Mouse (Mus musculus): ENCODE results near the gene Depdc7. TPM values are rescaled to one million over a fixed set of nuclear protein-coding genes. Genes with fewer than 3 reads are reported as not detected.
A peak's percentile ranks its signal among the peaks of the same experiment; 100 is the strongest.

Depdc7 gene
- total RNA-seq, 1 experiment: 12.1 TPM

- no peak for TF ChIP-seq ZNF384 (IDR thresholded peaks at IDR 0.05; ENCODE audit: low read depth, low read length)
- TF ChIP-seq HCFC1 (IDR thresholded peaks at IDR 0.05; ENCODE audit: borderline replicate concordance, insufficient read depth, low read length): no peak
- no peak for TF ChIP-seq CHD2 (IDR thresholded peaks at IDR 0.05; ENCODE audit: low read depth, low read length)
- Histone ChIP-seq H3K27ac (ENCODE audit: insufficient read depth, low read depth, low read length, poor library complexity, severe bottlenecking) (no peak overlapping the region), H3K36me3 (ENCODE audit: control insufficient read depth, insufficient read depth, low read length, poor library complexity, severe bottlenecking) (no peaks in the 10 kb centered on the region), H3K4me3 (ENCODE audit: insufficient read depth in 1 of 2, low read depth in 1 of 2, low read length in 2 of 2, poor library complexity in 1 of 2, severe bottlenecking in 1 of 2) (no peak overlapping the region), H3K4me1 (ENCODE audit: control insufficient read depth in 2 of 2, insufficient read depth in 2 of 2, low read length in 2 of 2, poor library complexity in 1 of 2) (no peaks in the 10 kb centered on the region; a peak in 1 of 4 replicates), H3K9me3 (ENCODE audit: control insufficient read depth, insufficient read depth, low read depth, low read length) (no peaks in the 10 kb centered on the region), H3K9ac (ENCODE audit: insufficient read depth, low read depth, low read length, poor library complexity, severe bottlenecking) (no peak overlapping the region)
- in situ Hi-C loops (cut with MboI; ENCODE audit: low sequenced_read_pairs in 2 of 2, unreplicated experiment in 2 of 2): no loop called here
- DNase-seq (ENCODE audit: low read depth, low spot score): no peak
Measured at GRCm38 (mm10) chr2:104688321-104688720, 54.4 kb downstream of the Depdc7 start.

GRCm38 (mm10) chr2:104687261-104687660, 55.4 kb downstream of the Depdc7 start:
- H3K4me1 ChIP-seq (ENCODE audit: control insufficient read depth in 2 of 2, insufficient read depth in 2 of 2, low read length in 2 of 2, poor library complexity in 1 of 2): no peaks in the 10 kb centered on the region; a peak in 1 of 4 replicates
- TF ChIP-seq HCFC1 (IDR thresholded peaks at IDR 0.05; ENCODE audit: borderline replicate concordance, insufficient read depth, low read length) (no peak), MAFK (IDR thresholded peaks at IDR 0.05; ENCODE audit: insufficient read depth, low read depth, low read length) (no peak), CHD2 (IDR thresholded peaks at IDR 0.05; ENCODE audit: low read depth, low read length) (no peak), ZC3H11A (IDR thresholded peaks at IDR 0.05; ENCODE audit: borderline replicate concordance, low read depth, low read length) (no peak), ZNF384 (IDR thresholded peaks at IDR 0.05; ENCODE audit: low read depth, low read length) (no peak)
- H3K9ac ChIP-seq (ENCODE audit: insufficient read depth, low read depth, low read length, poor library complexity, severe bottlenecking): no peak overlapping the region
- H3K36me3 ChIP-seq (ENCODE audit: control insufficient read depth, insufficient read depth, low read length, poor library complexity, severe bottlenecking): no peaks in the 10 kb centered on the region
- H3K27ac ChIP-seq (ENCODE audit: insufficient read depth, low read depth, low read length, poor library complexity, severe bottlenecking): no peak overlapping the region
- no peak for DNase-seq (ENCODE audit: low read depth, low spot score)
- H3K4me3 ChIP-seq (ENCODE audit: insufficient read depth in 1 of 2, low read depth in 1 of 2, low read length in 2 of 2, poor library complexity in 1 of 2, severe bottlenecking in 1 of 2): no peak overlapping the region
- no peaks in the 10 kb centered on the region for H3K9me3 ChIP-seq (ENCODE audit: control insufficient read depth, insufficient read depth, low read depth, low read length)
- in situ Hi-C loops (cut with MboI; ENCODE audit: low sequenced_read_pairs in 2 of 2, unreplicated experiment in 2 of 2): no loop called here

DNA sequence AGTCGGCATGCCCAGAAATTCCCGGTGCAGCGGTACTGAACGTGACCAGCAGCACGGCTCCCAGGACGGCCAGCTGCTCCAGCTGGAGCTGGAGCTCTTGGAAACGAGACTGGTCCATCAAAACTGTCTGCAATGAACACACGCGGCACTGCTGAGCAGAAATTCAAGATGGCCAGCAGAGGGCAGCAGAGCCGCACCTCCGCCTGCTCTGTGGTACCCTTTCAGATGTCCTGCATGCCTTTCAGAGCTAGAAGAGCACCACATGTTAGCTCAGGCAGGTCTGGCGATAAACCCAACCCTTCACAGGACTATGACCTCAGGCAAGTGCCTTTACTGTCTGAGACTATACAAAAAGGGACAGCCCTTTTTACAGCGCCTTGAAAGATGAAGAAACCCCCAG, 57.3 kb downstream of the Depdc7 start:
- Histone ChIP-seq H3K4me1 (ENCODE audit: control insufficient read depth in 2 of 2, insufficient read depth in 2 of 2, low read length in 2 of 2, poor library complexity in 1 of 2) (peaks cover 0 to 2% of the 10 kb centered on the region in 2 experiments; a peak in 1 of 4 replicates), H3K36me3 (ENCODE audit: control insufficient read depth, insufficient read depth, low read length, poor library complexity, severe bottlenecking) (no peaks in the 10 kb centered on the region), H3K9ac (ENCODE audit: insufficient read depth, low read depth, low read length, poor library complexity, severe bottlenecking) (no peak overlapping the region), H3K4me3 (ENCODE audit: insufficient read depth in 1 of 2, low read depth in 1 of 2, low read length in 2 of 2, poor library complexity in 1 of 2, severe bottlenecking in 1 of 2) (no peak overlapping the region), H3K9me3 (ENCODE audit: control insufficient read depth, insufficient read depth, low read depth, low read length) (no peaks in the 10 kb centered on the region), H3K27ac (ENCODE audit: insufficient read depth, low read depth, low read length, poor library complexity, severe bottlenecking) (no peak overlapping the region)
- DNase-seq (ENCODE audit: low read depth, low spot score): peak; percentile 83
- TF ChIP-seq MAFK (IDR thresholded peaks at IDR 0.05; ENCODE audit: insufficient read depth, low read depth, low read length) (no peak), ZC3H11A (IDR thresholded peaks at IDR 0.05; ENCODE audit: borderline replicate concordance, low read depth, low read length) (peak; percentile 81)
- in situ Hi-C loops (cut with MboI; ENCODE audit: low sequenced_read_pairs in 2 of 2, unreplicated experiment in 2 of 2): no loop called here

DNA sequence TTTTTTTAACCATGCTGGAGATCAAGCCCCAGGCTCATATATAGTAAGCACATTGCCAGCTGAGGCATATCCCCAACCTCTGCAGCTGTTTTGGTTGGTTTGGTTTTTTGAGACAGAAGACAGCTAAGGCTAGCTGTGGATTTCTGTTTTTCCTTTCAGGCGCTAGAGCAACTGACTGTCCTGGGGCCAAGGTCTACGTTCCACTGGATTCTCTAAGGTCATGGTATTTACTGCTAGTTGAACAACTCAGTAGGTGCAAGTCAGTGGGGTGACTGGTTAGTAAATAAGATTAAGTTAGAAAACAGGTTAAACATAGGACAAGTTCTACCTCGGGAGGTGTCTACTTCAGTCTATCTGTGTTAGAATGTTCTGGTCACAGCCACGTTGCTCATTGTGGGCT, 57.9 kb downstream of the Depdc7 start:
- H3K27ac ChIP-seq (ENCODE audit: insufficient read depth, low read depth, low read length, poor library complexity, severe bottlenecking): no peak overlapping the region
- TF ChIP-seq CHD2 (IDR thresholded peaks at IDR 0.05; ENCODE audit: low read depth, low read length) (no peak), HCFC1 (IDR thresholded peaks at IDR 0.05; ENCODE audit: borderline replicate concordance, insufficient read depth, low read length) (no peak), MAFK (IDR thresholded peaks at IDR 0.05; ENCODE audit: insufficient read depth, low read depth, low read length) (no peak), ZNF384 (IDR thresholded peaks at IDR 0.05; ENCODE audit: low read depth, low read length) (no peak), ZC3H11A (IDR thresholded peaks at IDR 0.05; ENCODE audit: borderline replicate concordance, low read depth, low read length) (no peak)
- H3K4me3 ChIP-seq (ENCODE audit: insufficient read depth in 1 of 2, low read depth in 1 of 2, low read length in 2 of 2, poor library complexity in 1 of 2, severe bottlenecking in 1 of 2): no peak overlapping the region
- H3K36me3 ChIP-seq (ENCODE audit: control insufficient read depth, insufficient read depth, low read length, poor library complexity, severe bottlenecking): no peaks in the 10 kb centered on the region
- no peak for DNase-seq (ENCODE audit: low read depth, low spot score)
- in situ Hi-C loops (cut with MboI; ENCODE audit: low sequenced_read_pairs in 2 of 2, unreplicated experiment in 2 of 2): no loop called here
- H3K9me3 ChIP-seq (ENCODE audit: control insufficient read depth, insufficient read depth, low read depth, low read length): no peaks in the 10 kb centered on the region
- peaks cover 0 to 2% of the 10 kb centered on the region in 2 experiments; a peak in 1 of 4 replicates for H3K4me1 ChIP-seq (ENCODE audit: control insufficient read depth in 2 of 2, insufficient read depth in 2 of 2, low read length in 2 of 2, poor library complexity in 1 of 2)
- no peak overlapping the region for H3K9ac ChIP-seq (ENCODE audit: insufficient read depth, low read depth, low read length, poor library complexity, severe bottlenecking)

- no peaks in the 10 kb centered on the region for H3K9me3 ChIP-seq (ENCODE audit: control insufficient read depth, insufficient read depth, low read depth, low read length)
- no peak overlapping the region for H3K9ac ChIP-seq (ENCODE audit: insufficient read depth, low read depth, low read length, poor library complexity, severe bottlenecking)
- in situ Hi-C loops (cut with MboI; ENCODE audit: low sequenced_read_pairs in 2 of 2, unreplicated experiment in 2 of 2): no loop called here
- H3K4me1 ChIP-seq (ENCODE audit: control insufficient read depth in 2 of 2, insufficient read depth in 2 of 2, low read length in 2 of 2, poor library complexity in 1 of 2): peaks cover 0 to 2% of the 10 kb centered on the region in 2 experiments; a peak in 1 of 4 replicates
- H3K4me3 ChIP-seq (ENCODE audit: insufficient read depth in 1 of 2, low read depth in 1 of 2, low read length in 2 of 2, poor library complexity in 1 of 2, severe bottlenecking in 1 of 2): no peak overlapping the region
- H3K27ac ChIP-seq (ENCODE audit: insufficient read depth, low read depth, low read length, poor library complexity, severe bottlenecking): no peak overlapping the region
- no peak for TF ChIP-seq ZNF384 (IDR thresholded peaks at IDR 0.05; ENCODE audit: low read depth, low read length)
- no peak for TF ChIP-seq MAFK (IDR thresholded peaks at IDR 0.05; ENCODE audit: insufficient read depth, low read depth, low read length)
- TF ChIP-seq CHD2 (IDR thresholded peaks at IDR 0.05; ENCODE audit: low read depth, low read length): no peak
- DNase-seq (ENCODE audit: low read depth, low spot score): no peak
- H3K36me3 ChIP-seq (ENCODE audit: control insufficient read depth, insufficient read depth, low read length, poor library complexity, severe bottlenecking): no peaks in the 10 kb centered on the region
Measured at GRCm38 (mm10) chr2:104677326-104677725, 65.4 kb downstream of the Depdc7 start.

Other genes with a start within 250 kb of the Depdc7 start
- gene Hipk3, start 248.4 kb downstream of the Depdc7 start, total RNA-seq (2012; rRNA removed): 9.3 and 11.1 TPM in 2 replicates
- 23.3 and 31.8 TPM in 2 replicates for gene Cstf3, start 152.4 kb downstream of the Depdc7 start, total RNA-seq (2012; rRNA removed)
- gene Tcp11l1, start 30.7 kb downstream of the Depdc7 start, total RNA-seq (2012; rRNA removed): 8.3 and 11.9 TPM in 2 replicates
- gene Pin1rt1, start 26.5 kb downstream of the Depdc7 start, total RNA-seq (2012; rRNA removed): not detected in 2 replicates
- 20.7 and 23.2 TPM in 2 replicates for gene Qser1, start 73.9 kb upstream of the Depdc7 start, total RNA-seq (2012; rRNA removed)
- 45.4 and 61.6 TPM in 2 replicates for gene Prrg4, start 107.0 kb upstream of the Depdc7 start, total RNA-seq (2012; rRNA removed)
- gene Ccdc73, start 124.9 kb upstream of the Depdc7 start, total RNA-seq (2012; rRNA removed): 2.1 and 3.5 TPM in 2 replicates

All from ES-E14 (cell line).